In the genomic region with DNA sequence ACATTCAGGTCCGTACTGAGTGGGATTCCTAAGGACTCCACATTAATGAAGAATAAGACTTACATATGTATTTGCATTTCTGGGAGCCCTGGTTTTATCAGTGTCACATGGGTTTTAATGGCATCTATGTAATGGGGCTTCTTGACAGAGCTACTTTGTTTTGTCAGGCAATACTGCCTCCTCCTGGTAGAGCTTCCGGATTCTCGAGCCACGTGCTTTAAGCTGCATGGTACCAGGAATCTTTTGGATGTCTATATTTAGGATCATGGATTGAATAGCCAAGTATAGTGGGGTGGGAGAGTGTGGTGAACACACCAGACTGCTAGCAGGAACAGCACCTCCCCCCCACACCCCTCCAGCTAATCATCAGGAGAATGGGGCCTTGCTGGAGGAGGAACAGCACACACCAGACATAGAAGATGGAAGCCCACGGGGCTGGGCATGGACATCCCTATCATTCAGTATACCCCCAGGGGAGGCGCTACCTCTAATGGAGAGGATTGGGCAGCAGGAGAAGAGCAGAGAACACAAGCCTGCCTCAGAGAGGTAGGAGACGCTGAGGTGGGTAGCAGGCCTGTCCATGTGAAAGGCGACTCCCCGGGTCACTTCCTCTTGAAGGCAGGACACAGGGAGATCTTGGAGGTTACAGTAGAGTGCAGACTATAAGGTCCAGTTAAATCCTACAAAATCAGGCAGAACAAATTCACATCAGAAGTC, we compare ENCODE assay signal across 1 mouse cellular context.
TF ChIP-seq lines count a peak whose summit lies in the region.

No protein-coding gene starts in this region.

TF ChIP-seq in CH12.LX, 34 proteins besides CTCF, POLR2A, EP300 and RAD21 (continued from another document):
- TF ChIP-seq SMC3 (IDR thresholded peaks at IDR 0.05; ENCODE audit: low read depth, low read length): peak; percentile 74
- no peak for TF ChIP-seq E2F4 (IDR thresholded peaks at IDR 0.05; ENCODE audit: insufficient replicate concordance, low read depth, low read length)
- TF ChIP-seq SIN3A (IDR thresholded peaks at IDR 0.05; ENCODE audit: low read length): 0 out of 2 replicates have a peak, but pooled peaks have one; percentile 43
- peak; percentile 27; the same call in 1 of the 2 replicates for TF ChIP-seq USF2 (conservative IDR thresholded peaks at IDR 0.05; ENCODE audit: low read depth, low read length)
- peak; percentile 21; the same call in 1 of the 2 replicates for TF ChIP-seq USF1 (IDR thresholded peaks at IDR 0.05; ENCODE audit: low read depth, low read length)
- peak; percentile 67 for TF ChIP-seq MXI1 (IDR thresholded peaks at IDR 0.05; ENCODE audit: low read depth, low read length)
- TF ChIP-seq JUND (conservative IDR thresholded peaks at IDR 0.05; ENCODE audit: low read depth, low read length): no peak
- TF ChIP-seq ZNF384 (IDR thresholded peaks at IDR 0.05; ENCODE audit: low read depth, low read length): no peak; the same call in 1 of the 2 replicates
- TF ChIP-seq HCFC1 (IDR thresholded peaks at IDR 0.05; ENCODE audit: low read depth, low read length): no peak
- no peak for TF ChIP-seq ELF1 (IDR thresholded peaks at IDR 0.05; ENCODE audit: low read depth, low read length)
